Mouse (Mus musculus) ES-Bruce4 (cell line): ENCODE results near the gene Bcdin3d. TPM values are rescaled to one million over a fixed set of nuclear protein-coding genes. Genes with fewer than 3 reads are reported as not detected.

Experiments
- H3K27ac ChIP-seq: 2 replicates; pipeline ENCODE4 v1.5.1; 2012; ENCODE audit warnings: low read length, inconsistent platforms; ENCODE audit not compliant: insufficient read depth
- H3K27me3 ChIP-seq: 2 replicates; pipeline ENCODE4 v1.6.1; 2012; ENCODE audit warnings: mild to moderate bottlenecking, low read length, inconsistent platforms; ENCODE audit not compliant: control insufficient read depth, poor library complexity, insufficient read depth, severe bottlenecking
- H3K36me3 ChIP-seq: 2 replicates; pipeline ENCODE4 v1.6.1; 2012; ENCODE audit warnings: inconsistent platforms, mild to moderate bottlenecking, low read length, moderate library complexity; ENCODE audit not compliant: control insufficient read depth, poor library complexity, insufficient read depth, severe bottlenecking
- H3K4me1 ChIP-seq: one replicate; pipeline ENCODE4 v1.8.1; 2011; ENCODE audit warnings: low read length; ENCODE audit not compliant: control insufficient read depth, insufficient read depth
- H3K4me3 ChIP-seq: 2 replicates; pipeline ENCODE4 v1.5.1; 2011; ENCODE audit warnings: low read depth, mild to moderate bottlenecking, low read length
- H3K9ac ChIP-seq: 2 replicates; pipeline ENCODE4 v1.6.1; 2012; ENCODE audit warnings: low read depth, mild to moderate bottlenecking, inconsistent platforms; ENCODE audit not compliant: poor library complexity, severe bottlenecking
- H3K9me3 ChIP-seq: replicated peaks from 2 replicates; pipeline ENCODE4 v1.6.1; 2012; ENCODE audit warnings: mild to moderate bottlenecking, low read length, inconsistent platforms; ENCODE audit not compliant: control insufficient read depth, poor library complexity, insufficient read depth, severe bottlenecking
- CTCF ChIP-seq: IDR thresholded peaks from one replicate; pipeline ENCODE4 v1.8.1; 2011; ENCODE audit warnings: low read depth, low read length
- EP300 ChIP-seq: IDR thresholded peaks from 2 replicates; pipeline ENCODE4 v1.6.1; 2011; ENCODE audit warnings: low read depth, low read length; ENCODE audit not compliant: insufficient read depth
- POLR2A ChIP-seq: IDR thresholded peaks from one replicate; pipeline ENCODE4 v1.8.1; 2011; ENCODE audit warnings: low read length; ENCODE audit not compliant: insufficient read depth
- polyA plus RNA-seq: library from polyadenylated mRNA; stranded (reverse); fragments of >200 nt; gene quantifications from 2 replicates; pipeline ENCODE4 v1.2.4, GENCODE M21; 2011; ENCODE audit warnings: low read depth; ENCODE audit not compliant: missing spikeins, insufficient read depth, insufficient read length

Gene Bcdin3d
- polyA plus RNA-seq, 1 experiment: 10.7 TPM

- TF ChIP-seq CTCF (no peak), POLR2A (no peak), EP300 (no peak)
- Histone ChIP-seq H3K9me3 (no peaks in the 10 kb centered on the region), H3K9ac (peak overlapping the region; percentile 13), H3K4me1 (no peaks in the 10 kb centered on the region), H3K27ac (no peak overlapping the region), H3K27me3 (no peaks in the 10 kb centered on the region), H3K4me3 (peak overlapping the region; percentile 46), H3K36me3 (no peaks in the 10 kb centered on the region)
Observed at GRCm38 (mm10) chr15:99470224-99470761, 4.2 kb downstream of the Bcdin3d start.

GRCm38 (mm10) chr15:99469736-99470135 is 4.8 kb downstream of the Bcdin3d start:
- no peaks in the 10 kb centered on the region for H3K27me3 ChIP-seq
- H3K9ac ChIP-seq: no peak overlapping the region
- H3K36me3 ChIP-seq: no peaks in the 10 kb centered on the region
- TF ChIP-seq POLR2A: no peak
- no peak for TF ChIP-seq EP300
- no peaks in the 10 kb centered on the region for H3K9me3 ChIP-seq
- H3K4me3 ChIP-seq: no peak overlapping the region
- no peaks in the 10 kb centered on the region for H3K4me1 ChIP-seq
- no peak overlapping the region for H3K27ac ChIP-seq

DNA sequence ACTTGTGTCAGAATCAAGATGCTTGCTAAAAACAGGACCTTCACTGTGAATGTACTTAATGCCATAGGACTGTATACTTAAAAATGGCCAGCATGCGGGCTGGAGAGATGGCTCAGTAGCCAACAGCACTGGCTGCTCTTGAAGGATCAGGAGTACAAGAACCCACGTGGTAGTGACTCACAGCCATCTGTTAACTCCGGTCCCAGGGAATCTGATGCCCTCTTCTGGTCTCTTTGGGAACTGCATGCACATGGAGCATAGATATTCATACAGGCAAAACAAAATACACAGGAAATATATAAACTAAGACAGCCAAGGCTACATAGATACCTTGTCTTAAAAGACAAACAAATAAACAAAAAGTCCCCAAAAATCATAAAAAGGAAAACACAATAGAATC is 5.5 kb downstream of the Bcdin3d start:
- peak; percentile 67 for TF ChIP-seq CTCF
- TF ChIP-seq POLR2A: no peak
- TF ChIP-seq EP300: no peak

DNA sequence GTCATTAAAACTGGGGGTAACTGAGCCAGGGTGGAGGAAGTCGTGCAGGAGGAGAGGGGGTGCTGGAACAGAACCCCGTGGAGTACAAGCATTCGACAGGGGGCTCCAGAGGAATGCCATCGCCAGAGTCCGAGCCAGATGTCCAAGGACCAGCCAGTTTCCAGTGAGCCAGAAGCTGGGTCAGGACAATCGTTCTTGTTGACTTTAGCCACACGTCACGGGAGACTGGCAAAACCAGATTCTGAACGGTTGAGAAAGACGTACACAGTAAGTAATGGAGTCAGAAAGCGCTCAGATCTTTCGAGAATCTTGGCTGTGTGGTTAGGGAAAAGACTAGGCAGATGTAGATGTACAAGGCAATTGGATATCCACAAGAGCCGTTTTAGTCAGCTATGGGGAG is 11.3 kb downstream of the Bcdin3d start:
- TF ChIP-seq EP300: no peak
- H3K27ac ChIP-seq: no peak overlapping the region

More for the DNA sequence above, 5.5 kb downstream of the Bcdin3d start:
- Histone ChIP-seq H3K36me3 (no peaks in the 10 kb centered on the region), H3K27ac (no peak overlapping the region), H3K9ac (no peak overlapping the region), H3K4me3 (no peak overlapping the region), H3K27me3 (no peaks in the 10 kb centered on the region), H3K9me3 (no peaks in the 10 kb centered on the region), H3K4me1 (no peaks in the 10 kb centered on the region)

GRCm38 (mm10) chr15:99457606-99458401 is 16.7 kb downstream of the Bcdin3d start, which contains the start of gene Nckap5l:
Gene Nckap5l, minus strand, starts transcription at chr15:99457748.
- no peaks in the 10 kb centered on the region for H3K4me1 ChIP-seq

More for the DNA sequence above, 11.3 kb downstream of the Bcdin3d start:
- Histone ChIP-seq H3K9ac (no peak overlapping the region), H3K4me1 (no peaks in the 10 kb centered on the region), H3K9me3 (no peaks in the 10 kb centered on the region), H3K27me3 (no peaks in the 10 kb centered on the region), H3K36me3 (no peaks in the 10 kb centered on the region), H3K4me3 (no peak overlapping the region)

DNA sequence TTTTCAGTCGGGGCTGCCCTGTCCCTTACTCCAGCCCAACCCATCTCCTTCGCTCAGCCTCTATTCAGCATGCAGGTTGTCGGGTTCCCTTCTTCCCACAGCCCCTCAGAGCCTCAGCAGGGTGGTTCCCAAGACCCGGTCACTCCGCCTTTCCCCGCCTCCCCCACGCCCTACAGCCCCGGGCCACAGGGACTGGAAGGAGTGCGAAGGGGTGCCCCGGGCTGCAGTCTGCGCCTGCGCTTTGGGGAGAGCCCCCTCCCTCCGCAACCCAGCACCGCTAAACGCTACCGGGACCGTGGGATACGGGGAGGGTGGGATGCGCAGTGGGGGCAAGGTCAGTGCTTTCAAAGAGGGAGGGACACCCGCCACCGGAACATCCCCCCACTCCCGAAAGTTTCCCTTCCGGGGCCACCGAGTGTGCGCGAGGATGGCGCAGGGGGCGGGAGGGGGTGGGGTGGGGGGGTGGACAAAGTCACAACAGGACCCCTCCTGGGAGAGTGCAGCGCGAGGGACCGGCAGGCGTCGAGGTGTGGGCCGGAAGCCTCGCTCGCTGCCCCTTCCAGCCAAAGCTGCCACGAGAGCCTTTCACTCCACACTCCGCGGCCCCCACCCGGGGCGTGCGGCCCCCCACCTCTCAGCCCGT is 17.4 kb downstream of the Bcdin3d start:
- no peaks in the 10 kb centered on the region for H3K36me3 ChIP-seq
- H3K4me1 ChIP-seq: no peaks in the 10 kb centered on the region
- H3K4me3 ChIP-seq: peak overlapping the region; percentile 83
- peak overlapping the region; percentile 69 for H3K9ac ChIP-seq
- H3K9me3 ChIP-seq: no peaks in the 10 kb centered on the region
- TF ChIP-seq CTCF (no peak), EP300 (no peak; the same call in 1 of the 2 replicates), POLR2A (no peak)
- H3K27me3 ChIP-seq: no peaks in the 10 kb centered on the region
- no peak overlapping the region for H3K27ac ChIP-seq

More at GRCm38 (mm10) chr15:99457606-99458401, 16.7 kb downstream of the Bcdin3d start, which contains the start of gene Nckap5l:
- Histone ChIP-seq H3K36me3 (no peaks in the 10 kb centered on the region), H3K9ac (peak within 1 kb of the TSS; percentile 69), H3K9me3 (no peaks in the 10 kb centered on the region), H3K27ac (no peak within 1 kb of the TSS), H3K27me3 (no peaks in the 10 kb centered on the region), H3K4me3 (peak within 1 kb of the TSS; percentile 83)
- no peak for TF ChIP-seq CTCF
- TF ChIP-seq EP300: 0 out of 2 replicates have a peak, but pooled peaks have one; percentile 18
- no peak for TF ChIP-seq POLR2A
